Mouse (Mus musculus) v-Abl transformed pro-B cells (cell line): ENCODE measurements around the gene H2-Ob.

Source experiments
- in situ Hi-C, 2 experiments: fragments of 400-800 bp; cut with MboI; formaldehyde crosslinking; loops; one replicate each; pipeline ENCODE4 v1.15.1; 2025; ENCODE audit not compliant: unreplicated experiment in 2 of 2

The H2-Ob gene

DNA sequence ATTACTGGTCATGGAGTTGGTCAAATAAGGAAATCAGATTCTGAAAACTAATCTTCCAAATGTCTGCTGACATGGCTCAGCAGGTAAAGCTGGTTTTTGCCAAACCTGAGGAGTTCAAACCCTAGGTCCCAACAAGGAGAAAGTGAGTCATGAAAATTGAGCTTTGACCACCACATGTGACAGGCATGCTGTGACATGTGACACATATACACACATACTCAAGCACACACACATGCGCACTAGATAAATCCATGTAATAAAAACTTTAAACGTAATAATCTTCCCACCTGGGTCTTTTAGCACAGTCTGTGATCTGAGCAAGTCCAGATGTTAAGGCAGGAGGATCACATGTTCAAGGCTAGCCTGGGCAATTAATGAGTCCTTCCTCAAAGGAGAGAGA lies 65.1 kb downstream of the H2-Ob start:
- in situ Hi-C loops: no loop called here
